In the genomic region with DNA sequence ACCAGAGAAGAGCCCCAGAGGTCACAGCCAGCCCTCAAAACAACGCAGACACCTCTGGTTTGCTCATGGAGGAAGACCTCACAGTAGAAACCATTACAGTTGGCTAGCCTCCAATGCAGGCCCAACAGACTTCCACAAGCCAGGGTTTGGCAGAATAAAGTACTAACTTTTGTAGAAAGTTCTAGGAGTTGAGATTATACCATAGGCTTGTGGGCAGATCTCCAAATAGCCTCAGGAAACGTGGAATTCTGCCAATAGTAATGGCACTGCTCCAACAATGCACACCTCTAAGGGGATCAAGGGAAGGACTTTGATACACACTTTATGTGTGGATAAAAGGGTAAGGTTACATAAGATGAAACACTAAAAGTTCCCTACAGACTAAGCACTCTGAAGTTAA, we compare ENCODE assay signal across 1 mouse cellular context.
TF ChIP-seq lines count a peak whose summit lies in the region.

No protein-coding gene starts in this region.

TF ChIP-seq in MEL, 35 proteins besides CTCF, POLR2A, EP300 and RAD21 (continued from another document):
- TF ChIP-seq KAT2A (conservative IDR thresholded peaks at IDR 0.05; ENCODE audit: low read depth, low read length), result no peak
- TF ChIP-seq ZC3H11A (IDR thresholded peaks at IDR 0.05; ENCODE audit: low read depth, low read length), result no peak
- no peak for TF ChIP-seq E2F4 (IDR thresholded peaks at IDR 0.05; ENCODE audit: borderline replicate concordance, low read depth, low read length)
- no peak for TF ChIP-seq MEF2A (IDR thresholded peaks at IDR 0.05; ENCODE audit: extremely low read depth, insufficient replicate concordance, low read depth, low read length, poor library complexity, severe bottlenecking)
- TF ChIP-seq USF1 (IDR thresholded peaks at IDR 0.05; ENCODE audit: low read depth, low read length), result no peak
- TF ChIP-seq UBTF (IDR thresholded peaks at IDR 0.05; ENCODE audit: borderline replicate concordance, insufficient read depth, low read depth, low read length), result no peak
- no peak for TF ChIP-seq NELFE (IDR thresholded peaks at IDR 0.05; ENCODE audit: low read depth, low read length)
- no peak for TF ChIP-seq BHLHE40 (IDR thresholded peaks at IDR 0.05; ENCODE audit: borderline replicate concordance, low read depth, low read length)
- no peak for TF ChIP-seq MXI1 (IDR thresholded peaks at IDR 0.05; ENCODE audit: low read depth, low read length)
